8 mouse cellular contexts compared by ENCODE assay signal in genomic region chr1:57376806-57377205, GRCm38 (mm10). TPM values are rescaled to one million over a fixed set of nuclear protein-coding genes. Genes with fewer than 3 reads are reported as not detected.
DNase-seq lines count a peak whose midpoint lies in the region; ATAC-seq lines count a peak whose summit lies in the region.

No protein-coding gene starts in this region.

- intact Hi-C loops in left cerebral cortex, postnatal 36 days (cut with DNase I) = no loop called here

- no peak overlapping the region for H3K27ac ChIP-seq in heart, embryonic 11.5 days (ENCODE audit: low read depth, low read length)
- H3K27ac ChIP-seq in hindbrain, embryonic 12.5 days = no peak overlapping the region

- no peaks in the 10 kb centered on the region for H3K36me3 ChIP-seq in heart, embryonic 11.5 days (ENCODE audit: control insufficient read depth, insufficient read depth, low read length)
- no peaks in the 10 kb centered on the region for H3K36me3 ChIP-seq in hindbrain, embryonic 12.5 days

- H3K4me2 ChIP-seq in heart, embryonic 11.5 days = peak overlapping the region; percentile 82
- H3K4me2 ChIP-seq in hindbrain, embryonic 12.5 days (replicated peaks) = peak overlapping the region; percentile 93

- no peak for DNase-seq in heart, adult 9 months (ENCODE audit: low spot score in 2 of 2)
- DNase-seq in MEL-GATA-1-ER (ENCODE audit: extremely low read depth, low read depth) = peak; percentile 33
- DNase-seq in cerebellum, adult 9-11 months = no peak
- DNase-seq in left cerebral cortex, adult 11 months (ENCODE audit: low spot score) = no peak
- DNase-seq in left cerebral cortex, postnatal 36 days (ENCODE audit: low spot score in 2 of 2) = no peak

- WGBS in heart, embryonic 11.5 days (ENCODE audit: insufficient replicate concordance) = 62% methylated on average over 6 of the region's 6 CpGs
- 70% methylated on average over 6 of the region's 6 CpGs for WGBS in hindbrain, embryonic 12.5 days

- H3K9ac ChIP-seq in heart, embryonic 11.5 days (ENCODE audit: low read depth, low read length) = peak overlapping the region; percentile 46; the same call in 1 of the 2 replicates
- no peak overlapping the region for H3K9ac ChIP-seq in hindbrain, embryonic 12.5 days

- H3K9me3 ChIP-seq in heart, embryonic 11.5 days (replicated peaks; ENCODE audit: control insufficient read depth, low read length) = no peaks in the 10 kb centered on the region
- no peaks in the 10 kb centered on the region for H3K9me3 ChIP-seq in hindbrain, embryonic 12.5 days (replicated peaks)

- peaks cover 9% of the 10 kb centered on the region; the same call in 1 of the 2 replicates for H3K4me1 ChIP-seq in heart, embryonic 11.5 days (ENCODE audit: control insufficient read depth, insufficient read depth, low read length)
- H3K4me1 ChIP-seq in hindbrain, embryonic 12.5 days = peaks cover 13% of the 10 kb centered on the region

- H3K4me3 ChIP-seq in heart, embryonic 11.5 days (ENCODE audit: low read depth, low read length) = peak overlapping the region; percentile 94
- H3K4me3 ChIP-seq in hindbrain, embryonic 12.5 days = peak overlapping the region; percentile 93

- no peak for ATAC-seq in heart, embryonic 11.5 days (replicated peaks; ENCODE audit: insufficient number of reproducible peaks, low FRiP score, low TSS enrichment)
- no peak for ATAC-seq in hindbrain, embryonic 12.5 days (ENCODE audit: low FRiP score)
- peak; percentile 3; the same call in 1 of the 2 replicates for ATAC-seq in megakaryocyte progenitor cell, adult 5-6 weeks (replicated peaks; ENCODE audit: poor library complexity)

- H3K27me3 ChIP-seq in heart, embryonic 11.5 days (ENCODE audit: control insufficient read depth, insufficient read depth, low read length) = no peaks in the 10 kb centered on the region
- no peaks in the 10 kb centered on the region for H3K27me3 ChIP-seq in hindbrain, embryonic 12.5 days

RNA-seq across cellular contexts. Expression of gene 1700066M21Rik, which starts 0.6 kb away (rescaled TPM):
- 9.5 and 13.1 TPM in 2 replicates for polyA plus RNA-seq in heart, embryonic 11.5 days (2014; fragmentation: Nextera tagmentation; extraction: Ambion mirVana)
- polyA plus RNA-seq in hindbrain, embryonic 12.5 days (2016; fragmentation: Nextera tagmentation; extraction: Ambion mirVana) = 14.6 and 17.2 TPM in 2 replicates
- 16.6 and 19.3 TPM in 2 replicates for total RNA-seq in megakaryocyte progenitor cell, adult 5-6 weeks (2015)
- 18.1 TPM in 2 replicates for total RNA-seq in megakaryocyte progenitor cell, adult 5-6 weeks (2017)
- 10 to 100 TPM; 21.9 to 23.4 TPM for total RNA-seq in left cerebral cortex, postnatal 36 days (2021)

RNA-seq across cellular contexts. Expression of gene Maip1, which starts 29.3 kb away (rescaled TPM):
- polyA plus RNA-seq in heart, embryonic 11.5 days (2014; fragmentation: Nextera tagmentation; extraction: Ambion mirVana) = 17.4 and 17.5 TPM in 2 replicates
- 18.3 and 19.6 TPM in 2 replicates for polyA plus RNA-seq in hindbrain, embryonic 12.5 days (2016; fragmentation: Nextera tagmentation; extraction: Ambion mirVana)
- 12.4 and 15.6 TPM in 2 replicates for total RNA-seq in megakaryocyte progenitor cell, adult 5-6 weeks (2015)
- 10.0 and 10.8 TPM in 2 replicates for total RNA-seq in megakaryocyte progenitor cell, adult 5-6 weeks (2017)
- total RNA-seq in left cerebral cortex, postnatal 36 days (2021) = 10 to 100 TPM; 10.8 to 12.5 TPM

RNA-seq across cellular contexts. Expression of gene Tyw5, which starts 30.1 kb away (rescaled TPM):
- polyA plus RNA-seq in heart, embryonic 11.5 days (2014; fragmentation: Nextera tagmentation; extraction: Ambion mirVana) = 24.5 and 25.8 TPM in 2 replicates
- polyA plus RNA-seq in hindbrain, embryonic 12.5 days (2016; fragmentation: Nextera tagmentation; extraction: Ambion mirVana) = 24.8 and 28.7 TPM in 2 replicates
- 23.3 and 35.1 TPM in 2 replicates for total RNA-seq in megakaryocyte progenitor cell, adult 5-6 weeks (2015)
- total RNA-seq in megakaryocyte progenitor cell, adult 5-6 weeks (2017) = 25.8 and 28.4 TPM in 2 replicates
- total RNA-seq in left cerebral cortex, postnatal 36 days (2021) = 10 to 100 TPM; 23.4 to 28.3 TPM
